Mouse (Mus musculus): ENCODE data around the gene Mpst.
A peak's percentile ranks its signal among the peaks of the same experiment; 100 is the strongest.

Mpst gene

GRCm38 (mm10) chr15:78403896-78404295 is 2.3 kb upstream of the Mpst start:
- peak in 1 of 2 experiments; percentile 79 for DNase-seq (ENCODE audit: low spot score in 2 of 2)

- no peak for DNase-seq (ENCODE audit: low spot score in 2 of 2)
Measured at GRCm38 (mm10) chr15:78405098-78405497, 1.1 kb upstream of the Mpst start.

- DNase-seq (ENCODE audit: low spot score in 2 of 2) = peak; percentile 61 to 84
Measured at GRCm38 (mm10) chr15:78405517-78406211, 552 bp upstream of the Mpst start, which contains the start of gene Tst. Tst (minus strand) TSS chr15:78405907.

GRCm38 (mm10) chr15:78409570-78410052 is 3.4 kb downstream of the Mpst start:
- DNase-seq (ENCODE audit: low spot score in 2 of 2) = no peak

- DNase-seq (ENCODE audit: low spot score in 2 of 2) = no peak
Measured at GRCm38 (mm10) chr15:78413083-78413718, 7.0 kb downstream of the Mpst start.

GRCm38 (mm10) chr15:78413719-78414117 is 7.5 kb downstream of the Mpst start:
- DNase-seq (ENCODE audit: low spot score in 2 of 2) = no peak

GRCm38 (mm10) chr15:78414157-78414556 is 7.9 kb downstream of the Mpst start:
- DNase-seq (ENCODE audit: low spot score in 2 of 2) = no peak

GRCm38 (mm10) chr15:78416937-78417336 is 10.7 kb downstream of the Mpst start:
- DNase-seq (ENCODE audit: low spot score in 2 of 2) = no peak

- DNase-seq (ENCODE audit: low spot score in 2 of 2) = no peak
Measured at GRCm38 (mm10) chr15:78420395-78420794, 14.2 kb downstream of the Mpst start.

- peak; percentile 85 to 88 for DNase-seq (ENCODE audit: low spot score in 2 of 2)
Measured at GRCm38 (mm10) chr15:78422046-78422956, 16.1 kb downstream of the Mpst start.

- no peak for DNase-seq (ENCODE audit: low spot score in 2 of 2)
Measured at GRCm38 (mm10) chr15:78424507-78424906, 18.3 kb downstream of the Mpst start.

GRCm38 (mm10) chr15:78425230-78425629 is 19.0 kb downstream of the Mpst start:
- no peak for DNase-seq (ENCODE audit: low spot score in 2 of 2)

GRCm38 (mm10) chr15:78428391-78429138 is 22.3 kb downstream of the Mpst start, which contains the start of gene Kctd17:
Kctd17 (plus strand) TSS chr15:78428564.
- peak; percentile 55 to 77 for DNase-seq (ENCODE audit: low spot score in 2 of 2)

GRCm38 (mm10) chr15:78429139-78429459 is 22.9 kb downstream of the Mpst start:
- DNase-seq (ENCODE audit: low spot score in 2 of 2) = no peak

- DNase-seq (ENCODE audit: low spot score in 2 of 2) = no peak
Measured at GRCm38 (mm10) chr15:78429871-78430622, 23.8 kb downstream of the Mpst start.

- DNase-seq (ENCODE audit: low spot score in 2 of 2) = no peak
Measured at GRCm38 (mm10) chr15:78430874-78431273, 24.7 kb downstream of the Mpst start.

- no peak for DNase-seq (ENCODE audit: low spot score in 2 of 2)
Measured at GRCm38 (mm10) chr15:78431541-78432121, 25.4 kb downstream of the Mpst start.

- peak in 1 of 2 experiments; percentile 68 for DNase-seq (ENCODE audit: low spot score in 2 of 2)
Measured at GRCm38 (mm10) chr15:78434896-78435520, 28.8 kb downstream of the Mpst start.

- DNase-seq (ENCODE audit: low spot score in 2 of 2) = no peak
Measured at GRCm38 (mm10) chr15:78435681-78436080, 29.5 kb downstream of the Mpst start.
